Mouse (Mus musculus) cerebellum, adult 2 months (tissue): ENCODE measurements at regions not wholly inside any gene's neighbourhood (a gene's known extent, or its start where the extent isn't known, plus 50 kb on each side); places are given as distances from the start of the nearest gene placed in this dataset.

Source experiments
- CTCF ChIP-seq: fragments of 200-500 bp; IDR thresholded peaks from 2 replicates; pipeline ENCODE4 v1.5.1; 2011; ENCODE audit warnings: low read depth, mild to moderate bottlenecking, control low read depth, low read length, moderate library complexity, borderline replicate concordance; ENCODE audit not compliant: insufficient read depth
- POLR2A ChIP-seq: fragments of 200-500 bp; IDR thresholded peaks from 2 replicates; pipeline ENCODE4 v1.6.1; 2011; ENCODE audit warnings: low read length, control low read depth, borderline replicate concordance; ENCODE audit not compliant: insufficient read depth

DNA sequence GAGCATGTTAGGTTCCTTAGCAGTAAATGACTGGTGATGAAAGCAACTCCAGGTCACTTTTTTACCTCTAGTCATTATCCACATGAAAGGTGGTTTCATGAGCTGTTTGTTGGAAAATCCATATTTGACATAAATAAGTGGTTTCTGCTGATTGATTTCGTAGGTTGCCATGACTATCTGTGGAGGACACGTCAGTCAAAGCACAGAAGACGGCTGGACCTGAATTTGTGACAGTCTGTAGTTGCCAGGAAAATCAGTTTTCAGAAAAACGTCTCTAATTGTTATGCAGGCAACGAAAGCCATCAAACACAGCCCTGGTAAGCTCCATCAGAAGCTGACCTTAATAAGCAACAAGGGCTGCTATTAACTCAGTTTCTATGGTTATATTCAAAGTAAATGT lies 107.9 kb upstream of the Ufl1 start:
- TF ChIP-seq CTCF, result no peak
- no peak for TF ChIP-seq POLR2A
